Mouse (Mus musculus) cerebellum, adult 8-10 months (tissue): ENCODE measurements at regions not wholly inside any gene's neighbourhood (a gene's known extent, or its start where the extent isn't known, plus 50 kb on each side); places are given as distances from the start of the nearest gene placed in this dataset.
"Not testable (repeated sequence)": the region's sequence is repeated elsewhere in the genome, so short reads cannot be mapped to it uniquely, and the experiment has no call there.

Source experiments
- DNase-seq: peaks from one replicate; pipeline ENCODE4 v3.0.0; 2022

GRCm38 (mm10) chr11:20390622-20391021 lies 58.1 kb upstream of the Slc1a4 start:
- DNase-seq: no peak

GRCm38 (mm10) chr11:20393302-20393701 lies 60.8 kb upstream of the Slc1a4 start:
- DNase-seq: not testable (repeated sequence)

DNA sequence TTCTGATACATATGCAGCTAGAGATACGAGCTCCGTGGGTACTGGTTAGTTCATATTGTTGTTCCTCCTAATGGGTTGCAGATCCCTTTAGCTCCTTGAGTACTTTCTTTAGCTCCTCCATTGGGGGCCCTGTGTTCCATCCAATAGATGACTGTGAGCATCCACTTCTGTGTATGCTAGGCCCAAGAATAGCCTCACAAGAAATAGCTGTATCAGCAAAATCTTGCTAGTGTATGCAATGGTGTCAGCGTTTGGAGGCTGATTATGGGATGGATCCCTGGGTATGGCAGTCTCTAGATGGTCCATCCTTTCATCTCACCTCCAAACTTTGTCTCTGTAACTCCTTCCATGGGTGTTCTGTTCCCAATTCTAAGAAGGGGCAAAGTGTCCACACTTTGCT lies 61.3 kb upstream of the Slc1a4 start:
- not testable (repeated sequence) for DNase-seq

DNA sequence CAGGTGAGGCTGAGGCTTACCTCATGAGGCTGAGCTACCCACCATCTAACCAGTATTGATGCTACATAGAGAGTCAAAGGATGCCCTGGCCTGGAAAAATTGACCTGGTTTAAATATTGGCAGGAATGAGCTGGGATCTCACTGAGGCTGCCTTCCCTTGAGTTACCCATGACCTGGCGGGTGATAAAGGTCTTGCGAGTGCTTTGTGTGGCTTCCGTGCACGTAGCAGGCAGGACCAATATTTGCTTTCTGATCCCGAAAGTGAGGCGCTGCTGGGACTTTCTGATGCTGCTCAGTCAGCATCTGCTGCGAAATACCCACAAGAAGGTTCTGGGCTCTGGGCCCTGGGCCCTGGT lies 63.3 kb upstream of the Slc1a4 start:
- DNase-seq: no peak

DNA sequence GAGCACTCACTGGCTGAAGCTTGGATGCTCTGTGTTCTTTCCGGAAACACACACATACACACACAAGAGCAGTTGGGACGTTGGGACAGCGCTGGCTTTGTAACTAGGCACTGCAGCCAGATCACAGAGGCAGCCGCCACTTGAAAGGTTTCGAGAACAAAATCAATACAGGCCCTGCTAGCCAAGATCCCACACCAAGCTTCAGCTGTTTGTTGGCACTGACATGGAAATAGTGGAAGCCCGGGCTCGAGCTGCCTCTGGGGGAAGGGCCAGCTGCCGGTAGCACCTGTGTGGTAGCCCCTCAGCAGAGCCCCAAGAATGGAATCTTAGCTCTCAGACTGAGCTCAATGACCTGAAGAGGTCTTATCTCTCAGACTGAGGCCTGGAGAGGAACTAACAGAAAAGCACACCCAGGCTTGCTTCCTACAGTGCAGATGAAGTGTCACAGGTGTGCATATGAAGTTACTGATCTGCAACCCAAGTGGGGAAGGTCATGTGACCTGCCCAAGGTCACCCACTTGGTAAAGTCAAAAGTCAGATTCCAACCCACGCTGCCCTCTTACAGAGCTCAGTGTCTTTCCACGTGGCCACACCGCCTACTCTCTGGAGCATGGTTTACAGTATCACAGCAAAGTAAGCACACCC lies 63.8 kb upstream of the Slc1a4 start:
- DNase-seq: no peak

GRCm38 (mm10) chr11:20396884-20397283 lies 64.4 kb upstream of the Slc1a4 start:
- DNase-seq: no peak

GRCm38 (mm10) chr11:20400302-20401234 lies 68.1 kb upstream of the Slc1a4 start:
- DNase-seq: peak; percentile 73

GRCm38 (mm10) chr11:20403456-20403855 lies 70.9 kb upstream of the Slc1a4 start:
- no peak for DNase-seq

DNA sequence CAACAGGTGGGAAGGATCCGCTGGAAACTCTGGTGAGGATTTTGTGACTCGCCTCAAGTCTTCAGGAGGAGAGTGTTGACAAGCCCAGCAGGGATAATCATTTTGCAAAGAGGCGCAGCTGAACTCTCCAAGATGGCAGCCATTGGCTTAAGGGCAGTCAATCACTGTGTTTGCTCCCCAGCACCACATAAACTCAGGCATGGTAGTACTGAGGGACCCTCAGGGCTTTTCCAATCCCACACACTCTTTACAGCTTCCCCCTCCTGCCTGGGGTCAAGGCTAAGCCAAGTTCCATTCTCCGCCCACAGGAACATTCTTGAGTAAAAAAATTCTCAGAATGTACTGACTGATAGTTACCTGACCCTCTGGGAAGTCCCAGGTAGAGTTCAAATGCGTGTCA lies 72.0 kb upstream of the Slc1a4 start:
- DNase-seq: no peak

- no peak for DNase-seq
Measured at GRCm38 (mm10) chr11:20418141-20418540, 85.6 kb upstream of the Slc1a4 start.

GRCm38 (mm10) chr11:20420876-20421275 lies 88.4 kb upstream of the Slc1a4 start:
- DNase-seq: no peak

- no peak for DNase-seq
Measured at GRCm38 (mm10) chr11:20436057-20436456, 103.5 kb upstream of the Slc1a4 start.

GRCm38 (mm10) chr11:20442476-20442875 lies 100.6 kb upstream of the Sertad2 start:
- DNase-seq: no peak

- DNase-seq: no peak
Measured at GRCm38 (mm10) chr11:20445061-20445902, 97.8 kb upstream of the Sertad2 start.

DNA sequence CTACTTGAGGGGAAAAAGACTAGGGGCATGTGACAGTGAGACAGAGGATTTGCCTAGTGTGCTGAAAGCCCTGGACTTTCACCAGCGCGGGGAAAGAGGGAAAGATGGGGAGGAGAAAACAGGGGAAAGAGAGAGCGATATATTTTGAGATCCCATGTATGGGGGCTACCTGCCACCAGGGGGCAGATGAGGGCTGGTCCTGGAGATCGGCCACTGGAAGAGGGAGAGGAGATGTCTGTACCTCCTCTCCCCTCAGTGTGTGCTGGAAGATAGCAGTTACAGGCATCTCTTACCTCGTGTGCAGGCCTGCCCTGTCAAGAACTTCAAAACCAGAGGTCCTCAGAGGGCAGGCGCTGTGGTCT lies 97.2 kb upstream of the Sertad2 start:
- peak; percentile 44 for DNase-seq

GRCm38 (mm10) chr11:20452901-20453300 lies 90.2 kb upstream of the Sertad2 start:
- no peak for DNase-seq

DNA sequence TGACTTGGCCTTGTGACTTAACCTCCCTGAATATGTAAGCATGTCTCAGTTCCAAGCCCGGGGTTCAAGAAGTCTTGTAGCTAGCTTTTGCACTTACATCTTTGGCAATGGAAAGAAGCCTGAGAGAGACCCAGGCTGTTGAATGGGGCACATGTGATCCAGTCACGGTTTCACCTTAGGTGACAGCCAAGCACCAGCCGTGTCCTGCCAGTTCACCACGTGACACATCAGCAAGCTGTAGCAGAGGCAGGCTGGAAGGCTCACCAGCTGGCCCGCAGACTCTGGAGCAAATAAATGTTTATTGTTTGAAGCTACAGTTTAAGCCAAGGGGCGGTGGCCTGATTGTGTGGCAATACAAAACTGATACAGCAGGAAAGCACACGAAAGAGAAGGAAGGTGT lies 89.3 kb upstream of the Sertad2 start:
- no peak for DNase-seq

- peak; percentile 88 for DNase-seq
Measured at GRCm38 (mm10) chr11:20455085-20455864, 87.8 kb upstream of the Sertad2 start.

- peak; percentile 51 for DNase-seq
Measured at GRCm38 (mm10) chr11:20455865-20456648, 87.0 kb upstream of the Sertad2 start.

DNA sequence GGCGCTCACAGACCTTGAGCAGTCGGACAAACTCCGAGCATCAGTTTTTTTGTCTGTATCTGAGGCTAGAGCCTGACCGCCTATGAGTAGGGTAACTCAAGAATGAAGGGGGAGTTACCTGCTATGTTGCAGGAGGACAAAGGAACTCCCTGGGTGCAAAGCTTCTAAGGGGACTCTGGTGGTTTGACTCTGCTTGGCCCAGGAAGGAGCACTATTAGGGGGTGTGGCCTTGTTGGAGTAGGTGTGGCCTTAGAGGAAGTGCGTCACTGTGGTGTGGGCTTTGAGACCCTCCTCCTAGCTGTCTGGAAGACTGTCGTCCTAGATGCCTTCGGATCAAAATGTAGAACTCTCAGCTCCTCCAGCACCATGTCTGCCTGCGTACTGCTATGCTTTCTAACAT lies 83.9 kb upstream of the Sertad2 start:
- DNase-seq: no peak

- no peak for DNase-seq
Measured at GRCm38 (mm10) chr11:20460501-20460921, 82.5 kb upstream of the Sertad2 start.

GRCm38 (mm10) chr11:20462076-20462475 lies 81.0 kb upstream of the Sertad2 start:
- no peak for DNase-seq
